Mouse (Mus musculus) R1 (cell line): ENCODE measurements around the gene Dbn1.
A peak's percentile ranks its signal among the peaks of the same experiment; 100 is the strongest.

Experiments
- DNase-seq: peaks from one replicate; pipeline ENCODE4 v3.0.0-alpha.2; 2018; ENCODE audit warnings: low read depth, low spot score

Dbn1 gene

GRCm38 (mm10) chr13:55478036-55478435 lies 9.9 kb downstream of the Dbn1 start:
- peak; percentile 68 for DNase-seq

- peak; percentile 53 for DNase-seq
Observed at GRCm38 (mm10) chr13:55477492-55477891, 10.4 kb downstream of the Dbn1 start.

GRCm38 (mm10) chr13:55476256-55476655 lies 11.7 kb downstream of the Dbn1 start:
- DNase-seq, result no peak

GRCm38 (mm10) chr13:55475750-55476149 lies 12.2 kb downstream of the Dbn1 start:
- no peak for DNase-seq

- peak; percentile 79 for DNase-seq
Observed at GRCm38 (mm10) chr13:55474621-55475069, 13.3 kb downstream of the Dbn1 start.

- DNase-seq, result no peak
Observed at GRCm38 (mm10) chr13:55473961-55474360, 13.9 kb downstream of the Dbn1 start.

GRCm38 (mm10) chr13:55473076-55473831 lies 14.7 kb downstream of the Dbn1 start:
- peak; percentile 65 for DNase-seq

GRCm38 (mm10) chr13:55472132-55473022 lies 15.5 kb downstream of the Dbn1 start:
- DNase-seq, result peak; percentile 70

GRCm38 (mm10) chr13:55471819-55472131 lies 16.1 kb downstream of the Dbn1 start:
- no peak for DNase-seq

GRCm38 (mm10) chr13:55471156-55471818 lies 16.6 kb downstream of the Dbn1 start:
- peak; percentile 84 for DNase-seq

- no peak for DNase-seq
Observed at GRCm38 (mm10) chr13:55470372-55470771, 17.5 kb downstream of the Dbn1 start.

GRCm38 (mm10) chr13:55468851-55469560 lies 18.9 kb downstream of the Dbn1 start:
- no peak for DNase-seq

- DNase-seq, result no peak
Observed at GRCm38 (mm10) chr13:55465830-55466440, 22.0 kb downstream of the Dbn1 start.

- DNase-seq, result no peak
Observed at GRCm38 (mm10) chr13:55465184-55465583, 22.7 kb downstream of the Dbn1 start.

- DNase-seq, result peak; percentile 80
Observed at GRCm38 (mm10) chr13:55464027-55464884, 23.7 kb downstream of the Dbn1 start, which contains the start of gene Prr7. Gene Prr7, plus strand, starts transcription at chr13:55464267.

- no peak for DNase-seq
Observed at GRCm38 (mm10) chr13:55463399-55464026, 24.4 kb downstream of the Dbn1 start.

- no peak for DNase-seq
Observed at GRCm38 (mm10) chr13:55462965-55463364, 24.9 kb downstream of the Dbn1 start.

GRCm38 (mm10) chr13:55451785-55452549 lies 35.9 kb downstream of the Dbn1 start:
- DNase-seq, result peak; percentile 49

GRCm38 (mm10) chr13:55451296-55451695 lies 36.6 kb downstream of the Dbn1 start:
- DNase-seq, result no peak
